Mouse (Mus musculus): ENCODE measurements at regions not wholly inside any gene's neighbourhood (a gene's known extent, or its start where the extent isn't known, plus 50 kb on each side); places are given as distances from the start of the nearest gene placed in this dataset.

GRCm38 (mm10) chr13:99592596-99593242 lies 76.4 kb upstream of the Map1b start:
- peak; percentile 66 to 84 for DNase-seq (ENCODE audit: low spot score in 2 of 2)

GRCm38 (mm10) chr13:99588646-99589045 lies 72.3 kb upstream of the Map1b start:
- DNase-seq (ENCODE audit: low spot score in 2 of 2) = no peak

DNA sequence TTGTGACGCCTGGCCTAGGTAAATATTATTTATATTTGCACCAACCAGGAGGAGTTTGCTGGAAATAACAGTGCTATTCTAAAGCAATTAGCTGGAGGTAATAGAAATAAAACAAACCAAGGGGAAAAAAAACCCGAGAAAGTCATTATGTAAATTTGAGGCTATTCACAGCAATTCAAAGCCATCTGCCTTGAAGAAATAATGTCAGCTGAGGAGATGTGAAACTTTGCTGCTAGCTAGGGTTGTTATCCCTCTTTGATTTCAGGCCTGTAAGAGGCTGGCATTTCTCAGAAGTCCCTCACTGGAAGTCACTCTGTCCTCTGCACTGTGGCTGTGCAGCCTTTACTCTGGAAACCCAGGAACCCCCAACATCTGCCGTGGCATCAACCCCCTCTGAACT lies 67.5 kb upstream of the Map1b start:
- no peak for DNase-seq (ENCODE audit: low spot score in 2 of 2)

DNA sequence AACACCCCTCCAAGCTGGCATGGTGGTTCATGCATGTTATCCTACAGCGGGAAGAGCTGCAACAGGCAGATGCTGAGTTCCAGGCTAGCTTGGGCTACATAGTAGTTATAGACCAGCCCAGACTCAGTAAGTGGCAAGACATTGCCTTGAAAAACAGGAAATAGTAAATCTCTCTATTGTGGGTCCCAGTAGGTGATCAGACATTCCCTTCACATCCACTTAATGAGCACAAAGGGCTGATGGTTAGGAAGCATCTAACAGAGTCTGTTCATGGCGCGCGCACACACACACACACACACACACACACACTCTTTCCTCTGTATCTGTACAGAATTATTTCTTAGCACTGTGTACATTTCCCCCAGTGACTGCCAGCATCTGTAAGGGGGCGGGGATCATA lies 64.0 kb upstream of the Map1b start:
- DNase-seq (ENCODE audit: low spot score in 2 of 2) = no peak

GRCm38 (mm10) chr13:99579596-99580175 lies 63.3 kb upstream of the Map1b start:
- peak in 1 of 2 experiments; percentile 63 for DNase-seq (ENCODE audit: low spot score in 2 of 2)

DNA sequence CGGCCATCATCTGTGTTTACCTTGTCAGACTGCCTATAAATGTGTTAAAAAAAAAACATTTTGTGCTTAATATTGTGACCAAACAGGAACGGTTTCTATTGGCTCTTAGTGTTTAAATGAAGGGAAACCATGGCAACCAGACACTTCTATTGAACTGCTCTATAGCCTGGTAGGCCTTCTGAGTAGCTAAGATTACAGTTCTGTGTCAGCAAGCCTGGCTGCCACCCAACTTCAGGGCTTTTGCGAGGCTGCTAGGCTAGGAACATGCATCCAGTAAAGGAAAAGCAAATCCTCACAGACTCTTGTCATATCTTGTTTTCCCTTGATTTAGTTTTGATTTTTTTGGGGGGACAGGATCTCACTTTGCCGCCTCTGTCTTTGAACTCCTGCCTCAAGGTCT lies 61.3 kb upstream of the Map1b start:
- DNase-seq (ENCODE audit: low spot score in 2 of 2) = no peak

DNA sequence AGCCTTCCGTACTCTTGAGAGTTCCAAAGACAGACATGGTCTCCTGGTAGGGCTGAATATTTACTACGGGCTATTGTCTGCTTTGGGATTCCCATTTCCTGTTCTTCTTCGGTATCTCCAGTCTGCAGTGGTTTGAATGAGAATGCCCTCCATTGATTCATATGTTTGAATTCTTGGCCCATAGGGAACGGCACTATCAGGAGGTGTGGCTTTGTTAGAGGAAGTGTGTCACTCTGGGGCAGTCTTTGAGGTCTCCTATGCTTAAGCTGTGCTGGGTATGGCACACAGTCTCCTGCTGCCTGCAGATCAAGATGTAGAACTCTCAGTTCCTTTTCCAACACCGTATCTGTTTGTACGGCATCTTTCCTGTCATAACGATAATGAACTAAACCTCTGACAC lies 56.7 kb upstream of the Map1b start:
- DNase-seq (ENCODE audit: low spot score in 2 of 2) = no peak

GRCm38 (mm10) chr13:99572381-99572780 lies 56.0 kb upstream of the Map1b start:
- no peak for DNase-seq (ENCODE audit: low spot score in 2 of 2)
